ENCODE assay signal across 9 mouse cellular contexts in genomic region chr2:58476956-58477715, GRCm38 (mm10). TPM values are rescaled to one million over a fixed set of nuclear protein-coding genes. Genes with fewer than 3 reads are reported as not detected.
DNase-seq lines count a peak whose midpoint lies in the region; ATAC-seq lines count a peak whose summit lies in the region.
"Had no signal": no experiment of that assay in that cellular context is flagged by ENCODE, and none has a peak within 500 bp of the region (broad histone marks: within the 10 kb centered on the region; RNA-seq: fewer than 3 reads in every experiment).

No protein-coding gene starts in this region.

- H3K27me3 ChIP-seq in limb, embryonic 10.5 days (ENCODE audit: low read depth, poor library complexity, severe bottlenecking), result no peaks in the 10 kb centered on the region
- H3K27me3 ChIP-seq in neural tube, embryonic 11.5 days (ENCODE audit: control insufficient read depth, insufficient read depth, low read length), result no peaks in the 10 kb centered on the region
- H3K27me3 ChIP-seq: embryonic facial prominence, embryonic 12.5 days had no signal

- no peak overlapping the region for H3K27ac ChIP-seq in limb, embryonic 10.5 days
- H3K27ac ChIP-seq in neural tube, embryonic 11.5 days (ENCODE audit: low read depth, low read length), result no peak overlapping the region
- H3K27ac ChIP-seq: embryonic facial prominence, embryonic 12.5 days had no signal

- WGBS in limb, embryonic 10.5 days, result 67% methylated on average over 12 of the region's 12 CpGs
- 67% methylated on average over 12 of the region's 12 CpGs for WGBS in neural tube, embryonic 11.5 days

- peak; percentile 53 to 57 for DNase-seq in B cell, adult 2 months
- peak; percentile 75 for DNase-seq in adrenal gland, adult 8-10 months
- peak; percentile 89 for DNase-seq in embryo, embryonic 10.5 days (ENCODE audit: low spot score)
- DNase-seq in gastrocnemius, postnatal 36 days, result peak; percentile 72 to 77
- DNase-seq in kidney, adult 8-10 months, result peak; percentile 62 to 92
- DNase-seq in limb, embryonic 10.5 days (ENCODE audit: low spot score), result peak; percentile 86
- peak; percentile 83 for DNase-seq in neural tube, embryonic 11.5 days (ENCODE audit: low spot score)
- peak; percentile 62 for DNase-seq in thymus, postnatal 0 days (ENCODE audit: low spot score)

- H3K36me3 ChIP-seq in limb, embryonic 10.5 days, result peaks cover 27% of the 10 kb centered on the region
- H3K36me3 ChIP-seq in neural tube, embryonic 11.5 days (ENCODE audit: control insufficient read depth, insufficient read depth, low read length), result no peaks in the 10 kb centered on the region; the same call in 1 of the 2 replicates

- no peak overlapping the region for H3K4me2 ChIP-seq in neural tube, embryonic 11.5 days (ENCODE audit: low read depth)
- H3K4me2 ChIP-seq: embryonic facial prominence, embryonic 12.5 days had no signal

- no peak overlapping the region for H3K4me3 ChIP-seq in limb, embryonic 10.5 days
- H3K4me3 ChIP-seq in neural tube, embryonic 11.5 days (ENCODE audit: low read depth, low read length), result no peak overlapping the region
- H3K4me3 ChIP-seq: embryonic facial prominence, embryonic 12.5 days had no signal

- no peak overlapping the region for H3K9ac ChIP-seq in neural tube, embryonic 11.5 days (ENCODE audit: low read length)
- H3K9ac ChIP-seq: embryonic facial prominence, embryonic 12.5 days had no signal

- intact Hi-C loops in gastrocnemius, postnatal 36 days (cut with DNase I), result loop anchor here (2.0 to 10.0 kb wide), 2 partner anchors 190 to 282 kb away; partner anchors contain the start of gene Cytip

- no peaks in the 10 kb centered on the region for H3K4me1 ChIP-seq in limb, embryonic 10.5 days
- H3K4me1 ChIP-seq in neural tube, embryonic 11.5 days (ENCODE audit: control insufficient read depth, insufficient read depth, low read length), result no peaks in the 10 kb centered on the region
- H3K4me1 ChIP-seq: embryonic facial prominence, embryonic 12.5 days had no signal

- ATAC-seq in neural tube, embryonic 11.5 days (ENCODE audit: insufficient read depth, low FRiP score, low TSS enrichment), result peak; percentile 61; the same call in 1 of the 2 replicates

- no peaks in the 10 kb centered on the region for H3K9me3 ChIP-seq in limb, embryonic 10.5 days (replicated peaks)
- no peaks in the 10 kb centered on the region for H3K9me3 ChIP-seq in neural tube, embryonic 11.5 days (ENCODE audit: control insufficient read depth, low read length)
- H3K9me3 ChIP-seq: embryonic facial prominence, embryonic 12.5 days had no signal

RNA-seq across cellular contexts. Expression of gene Gm17409, which starts 7.2 kb away (rescaled TPM):
- total RNA-seq in adrenal gland, adult 8-10 months (2022), result not detected
- total RNA-seq in gastrocnemius, postnatal 36 days (2021), result not detected
- not detected in 2 replicates for polyA plus RNA-seq in limb, embryonic 10.5 days (2016; fragmentation: Nextera tagmentation; extraction: Ambion mirVana)
- not detected in 2 replicates for polyA plus RNA-seq in neural tube, embryonic 11.5 days (2014; fragmentation: Nextera tagmentation; extraction: Ambion mirVana)
- polyA plus RNA-seq in thymus, postnatal 0 days (2015; fragmentation: Nextera tagmentation; extraction: Ambion mirVana), result not detected in 2 replicates
- polyA plus RNA-seq: embryonic facial prominence, embryonic 12.5 days had no signal
